Mouse (Mus musculus) lung, adult 2 months (tissue): ENCODE measurements around the gene Zfp709.
"Not testable (repeated sequence)": the region's sequence is repeated elsewhere in the genome, so short reads cannot be mapped to it uniquely, and the experiment has no call there.

Experiments
- CTCF ChIP-seq: fragments of 200-500 bp; IDR thresholded peaks from 2 replicates; pipeline ENCODE4 v1.5.1; 2011; ENCODE audit warnings: mild to moderate bottlenecking, low read length, control low read depth; ENCODE audit not compliant: insufficient read depth
- POLR2A ChIP-seq: fragments of 200-500 bp; IDR thresholded peaks from 2 replicates; pipeline ENCODE4 v1.6.1; 2011; ENCODE audit warnings: low read depth, mild to moderate bottlenecking, control low read depth, low read length, borderline replicate concordance; ENCODE audit errors: extremely low read depth

GRCm38 (mm10) chr8:71903084-71903483 is 21.3 kb downstream of the Zfp709 start:
- TF ChIP-seq POLR2A, CTCF: not testable (repeated sequence)
